Mouse (Mus musculus) liver, embryonic 14.5 days (tissue): ENCODE data around the gene Acbd4. TPM values are rescaled to one million over a fixed set of nuclear protein-coding genes. Genes with fewer than 3 reads are reported as not detected.

Source experiments
- ATAC-seq: fragments of 200-750 bp; cut with Nextera tagmentation; 2 replicates; pipeline ENCODE4 v1.8.0; 2017; ENCODE audit warnings: moderate number of reproducible peaks, mild to moderate bottlenecking, moderate library complexity; ENCODE audit not compliant: insufficient read depth
- DNase-seq, 3 experiments: peaks; one replicate each; pipeline ENCODE4 v3.0.0-alpha.2; 2012 to 2013; ENCODE audit warnings: low read depth in 3 of 3, low spot score in 3 of 3
- H3K27ac ChIP-seq: fragments of 300-500 bp; sonication (generic); 2 replicates; pipeline ENCODE4 v1.5.1; 2014; ENCODE audit warnings: moderate library complexity, mild to moderate bottlenecking, control low read depth, inconsistent platforms
- H3K27me3 ChIP-seq: fragments of 300-500 bp; sonication (generic); 2 replicates; pipeline ENCODE4 v1.6.1; 2014; ENCODE audit warnings: mild to moderate bottlenecking, low read length, moderate library complexity; ENCODE audit not compliant: control insufficient read depth, insufficient read depth
- H3K36me3 ChIP-seq: fragments of 300-500 bp; sonication (generic); replicated peaks from 2 replicates; pipeline ENCODE4 v1.6.1; 2014; ENCODE audit warnings: low read depth; ENCODE audit not compliant: control insufficient read depth, insufficient read depth
- H3K4me1 ChIP-seq, 2 experiments: fragments of 200-500 bp in 1 of 2; fragments of 300-500 bp in 1 of 2; sonication (generic) in 1 of 2; replicated peaks; 2 replicates each; pipeline ENCODE4 v1.6.1; 2012 to 2014; ENCODE audit warnings: antibody characterized with exemption in 1 of 2, inconsistent platforms in 1 of 2, low read length in 1 of 2; ENCODE audit not compliant: control insufficient read depth in 2 of 2, insufficient read depth in 2 of 2
- H3K4me2 ChIP-seq: fragments of 300-500 bp; sonication (generic); 2 replicates; pipeline ENCODE4 v1.6.1; 2014; ENCODE audit warnings: low read depth, mild to moderate bottlenecking, control low read depth, moderate library complexity
- H3K4me3 ChIP-seq, 2 experiments: fragments of 200-500 bp in 1 of 2; fragments of 300-500 bp in 1 of 2; sonication (generic) in 1 of 2; 2 replicates each; pipeline ENCODE4 v1.5.1; 2012 to 2014; ENCODE audit warnings: low read depth in 2 of 2, low read length in 2 of 2, mild to moderate bottlenecking in 2 of 2, control low read depth in 1 of 2, inconsistent platforms in 1 of 2, moderate library complexity in 1 of 2; ENCODE audit not compliant: insufficient read depth in 1 of 2
- H3K9ac ChIP-seq: fragments of 300-500 bp; sonication (generic); replicated peaks from 2 replicates; pipeline ENCODE4 v1.6.1; 2014; ENCODE audit warnings: mild to moderate bottlenecking, control low read depth, moderate library complexity
- H3K9me3 ChIP-seq: fragments of 300-500 bp; sonication (generic); 2 replicates; pipeline ENCODE4 v1.6.1; 2016; ENCODE audit warnings: low read length, mixed read lengths; ENCODE audit not compliant: control insufficient read depth
- CTCF ChIP-seq: IDR thresholded peaks from 2 replicates; pipeline ENCODE4 v1.5.1; 2016; ENCODE audit warnings: antibody characterized with exemption, low read depth, control low read depth
- EP300 ChIP-seq: IDR thresholded peaks from 2 replicates; pipeline ENCODE4 v1.6.1; 2016; ENCODE audit warnings: antibody characterized with exemption, low read depth
- WGBS: fragments of 180-500 bp; shearing (Covaris S2); extraction: QIAGEN DNeasy Blood & Tissue Kit; methylation state at CpG from one replicate; pipeline ENCODE4 v1.1.7; 2014; ENCODE audit not compliant: insufficient replicate concordance; 5-methylcytosine and 5-hydroxymethylcytosine counted together
- polyA plus RNA-seq, 2 experiments: library from polyadenylated mRNA; depleted of rRNA in 1 of 2; stranded (reverse) in 1 of 2; unstranded in 1 of 2; fragments of >200 nt; fragmentation: Nextera tagmentation in 1 of 2; extraction: Ambion mirVana in 1 of 2; gene quantifications; 2 replicates each; pipeline versions ENCODE4 v1.2.1 to v1.2.3; 2012 to 2014

Acbd4 gene
- polyA plus RNA-seq, 2 experiments = 27.3 to 49.7 TPM

GRCm38 (mm10) chr11:103149771-103150170 is 48.3 kb downstream of the Acbd4 start:
- Histone ChIP-seq H3K36me3 (no peaks in the 10 kb centered on the region), H3K27me3 (no peaks in the 10 kb centered on the region), H3K9me3 (no peaks in the 10 kb centered on the region), H3K4me1 (peaks cover under 1 to 6% of the 10 kb centered on the region in 2 experiments; a peak in 2 of 4 replicates), H3K4me2 (no peak overlapping the region), H3K27ac (no peak overlapping the region), H3K9ac (no peak overlapping the region), H3K4me3 (no peak overlapping the region)
- no peak for ATAC-seq
- 82% methylated on average over 4 of the region's 4 CpGs for WGBS
- no peak for DNase-seq
- no peak for TF ChIP-seq CTCF
- TF ChIP-seq EP300 = no peak

- WGBS = 4% methylated on average over 25 of the region's 25 CpGs
- TF ChIP-seq EP300 (no peak), CTCF (peak; percentile 99)
- peak overlapping the region; percentile 70 for H3K4me2 ChIP-seq
- H3K4me3 ChIP-seq = peak overlapping the region; percentile 41 to 46
- peak overlapping the region; percentile 9; the same call in 1 of the 2 replicates for H3K27ac ChIP-seq
- peaks cover 5 to 6% of the 10 kb centered on the region in 2 experiments; a peak in 3 of 4 replicates for H3K4me1 ChIP-seq
- no peaks in the 10 kb centered on the region for H3K9me3 ChIP-seq
- no peaks in the 10 kb centered on the region for H3K27me3 ChIP-seq
- ATAC-seq (peak; percentile 96), DNase-seq (peak; percentile 79 to 81 (median 80))
- H3K9ac ChIP-seq = peak overlapping the region; percentile 38
- no peaks in the 10 kb centered on the region for H3K36me3 ChIP-seq
Measured at GRCm38 (mm10) chr11:103158621-103159478, 57.4 kb downstream of the Acbd4 start.

- no peaks in the 10 kb centered on the region for H3K27me3 ChIP-seq
- H3K27ac ChIP-seq = no peak overlapping the region
- H3K36me3 ChIP-seq = no peaks in the 10 kb centered on the region
- no peak overlapping the region for H3K4me3 ChIP-seq
- 75% methylated on average over 11 of the region's 11 CpGs for WGBS
- H3K4me1 ChIP-seq = peaks cover 5 to 12% of the 10 kb centered on the region in 2 experiments; a peak in 3 of 4 replicates
- H3K4me2 ChIP-seq = no peak overlapping the region
- ATAC-seq = no peak
- TF ChIP-seq EP300 (no peak), CTCF (no peak)
- H3K9ac ChIP-seq = no peak overlapping the region
- no peaks in the 10 kb centered on the region for H3K9me3 ChIP-seq
- DNase-seq = no peak
Measured at GRCm38 (mm10) chr11:103160738-103161137, 59.3 kb downstream of the Acbd4 start.

GRCm38 (mm10) chr11:103161449-103161848 is 60.0 kb downstream of the Acbd4 start:
- Histone ChIP-seq H3K9ac (no peak overlapping the region), H3K27me3 (no peaks in the 10 kb centered on the region), H3K4me2 (no peak overlapping the region), H3K27ac (no peak overlapping the region), H3K36me3 (no peaks in the 10 kb centered on the region), H3K4me3 (no peak overlapping the region), H3K9me3 (no peaks in the 10 kb centered on the region), H3K4me1 (peaks cover 5 to 12% of the 10 kb centered on the region in 2 experiments; a peak in 3 of 4 replicates)
- WGBS = 57% methylated on average over 7 of the region's 7 CpGs
- ATAC-seq = no peak
- TF ChIP-seq CTCF = peak; percentile 23
- no peak for TF ChIP-seq EP300
- no peak for DNase-seq

Other genes with a start within 250 kb of the Acbd4 start
- gene Eftud2, start 220.7 kb upstream of the Acbd4 start, polyA plus RNA-seq (2012; rRNA removed) = 51.1 and 51.8 TPM in 2 replicates
- gene Eftud2, start 220.7 kb upstream of the Acbd4 start, polyA plus RNA-seq (2014; fragmentation: Nextera tagmentation; extraction: Ambion mirVana) = 88.8 and 116 TPM in 2 replicates
- gene Ccdc103, start 220.5 kb upstream of the Acbd4 start, polyA plus RNA-seq (2012; rRNA removed) = 0.29 and 0.59 TPM in 2 replicates
- 0.75 and 1.1 TPM in 2 replicates for gene Ccdc103, start 220.5 kb upstream of the Acbd4 start, polyA plus RNA-seq (2014; fragmentation: Nextera tagmentation; extraction: Ambion mirVana)
- not detected in 2 replicates for gene Fam187a, start 216.5 kb upstream of the Acbd4 start, polyA plus RNA-seq (2012; rRNA removed)
- 0.06 TPM in 1 of 2 replicates, not detected in the other for gene Fam187a, start 216.5 kb upstream of the Acbd4 start, polyA plus RNA-seq (2014; fragmentation: Nextera tagmentation; extraction: Ambion mirVana)
- 8.2 and 12.6 TPM in 2 replicates for gene Gfap, start 200.8 kb upstream of the Acbd4 start, polyA plus RNA-seq (2012; rRNA removed)
- 9.3 and 10.2 TPM in 2 replicates for gene Gfap, start 200.8 kb upstream of the Acbd4 start, polyA plus RNA-seq (2014; fragmentation: Nextera tagmentation; extraction: Ambion mirVana)
- gene Kif18b, start 176.6 kb upstream of the Acbd4 start, polyA plus RNA-seq (2012; rRNA removed) = 19.7 and 21.9 TPM in 2 replicates
- 6.3 TPM in 2 replicates for gene Kif18b, start 176.6 kb upstream of the Acbd4 start, polyA plus RNA-seq (2014; fragmentation: Nextera tagmentation; extraction: Ambion mirVana)
- gene C1ql1, start 155.0 kb upstream of the Acbd4 start, polyA plus RNA-seq (2012; rRNA removed) = 0.17 and 0.21 TPM in 2 replicates
- 0.15 TPM in 1 of 2 replicates, not detected in the other for gene C1ql1, start 155.0 kb upstream of the Acbd4 start, polyA plus RNA-seq (2014; fragmentation: Nextera tagmentation; extraction: Ambion mirVana)
- gene Nmt1, start 73.5 kb upstream of the Acbd4 start, polyA plus RNA-seq (2012; rRNA removed) = 18.4 and 22.3 TPM in 2 replicates
- gene Nmt1, start 73.5 kb upstream of the Acbd4 start, polyA plus RNA-seq (2014; fragmentation: Nextera tagmentation; extraction: Ambion mirVana) = 44.3 and 51.2 TPM in 2 replicates
- 25.1 and 27.8 TPM in 2 replicates for gene Dcakd, start 73.3 kb upstream of the Acbd4 start, polyA plus RNA-seq (2012; rRNA removed)
- gene Dcakd, start 73.3 kb upstream of the Acbd4 start, polyA plus RNA-seq (2014; fragmentation: Nextera tagmentation; extraction: Ambion mirVana) = 25.7 and 30.6 TPM in 2 replicates
- 0.31 and 0.36 TPM in 2 replicates for gene Plcd3, start within 50 bp of the Acbd4 start, polyA plus RNA-seq (2012; rRNA removed)
- 0.06 and 0.29 TPM in 2 replicates for gene Plcd3, start within 50 bp of the Acbd4 start, polyA plus RNA-seq (2014; fragmentation: Nextera tagmentation; extraction: Ambion mirVana)
- 8.4 and 11.4 TPM in 2 replicates for gene Hexim1, start 14.5 kb downstream of the Acbd4 start, polyA plus RNA-seq (2012; rRNA removed)
- 2.4 and 2.6 TPM in 2 replicates for gene Hexim1, start 14.5 kb downstream of the Acbd4 start, polyA plus RNA-seq (2014; fragmentation: Nextera tagmentation; extraction: Ambion mirVana)
- gene Hexim2, start 30.7 kb downstream of the Acbd4 start, polyA plus RNA-seq (2012; rRNA removed) = 2.2 and 3.5 TPM in 2 replicates
- 3.4 and 4.4 TPM in 2 replicates for gene Hexim2, start 30.7 kb downstream of the Acbd4 start, polyA plus RNA-seq (2014; fragmentation: Nextera tagmentation; extraction: Ambion mirVana)
- gene Fmnl1, start 69.4 kb downstream of the Acbd4 start, polyA plus RNA-seq (2012; rRNA removed) = 2.3 and 3.5 TPM in 2 replicates
- gene Fmnl1, start 69.4 kb downstream of the Acbd4 start, polyA plus RNA-seq (2014; fragmentation: Nextera tagmentation; extraction: Ambion mirVana) = 2.3 and 3.5 TPM in 2 replicates
- not detected in 2 replicates for gene 1700023F06Rik, start 106.9 kb downstream of the Acbd4 start, polyA plus RNA-seq (2012; rRNA removed)
- not detected in 2 replicates for gene 1700023F06Rik, start 106.9 kb downstream of the Acbd4 start, polyA plus RNA-seq (2014; fragmentation: Nextera tagmentation; extraction: Ambion mirVana)
- not detected in 2 replicates for gene Spata32, start 116.8 kb downstream of the Acbd4 start, polyA plus RNA-seq (2012; rRNA removed)
- gene Spata32, start 116.8 kb downstream of the Acbd4 start, polyA plus RNA-seq (2014; fragmentation: Nextera tagmentation; extraction: Ambion mirVana) = 0.13 TPM in 1 of 2 replicates, not detected in the other
- 0.47 and 0.54 TPM in 2 replicates for gene Map3k14, start 165.8 kb downstream of the Acbd4 start, polyA plus RNA-seq (2012; rRNA removed)
- gene Map3k14, start 165.8 kb downstream of the Acbd4 start, polyA plus RNA-seq (2014; fragmentation: Nextera tagmentation; extraction: Ambion mirVana) = 0.14 and 0.18 TPM in 2 replicates